Mouse (Mus musculus) layer of hippocampus, adult 2 months (tissue): ENCODE data around the gene Clec4a2. TPM values are rescaled to one million over a fixed set of nuclear protein-coding genes. Genes with fewer than 3 reads are reported as not detected.
A peak's percentile ranks its signal among the peaks of the same experiment; 100 is the strongest.
"Not testable (repeated sequence)": the region's sequence is repeated elsewhere in the genome, so short reads cannot be mapped to it uniquely, and the experiment has no call there.

Experiments used
- DNase-seq, 2 experiments: peaks; one replicate each; pipeline ENCODE4 v3.0.0; 2022; ENCODE audit warnings: low spot score in 2 of 2
- H3K27ac ChIP-seq: fragments of 200-600 bp; 2 replicates; pipeline ENCODE4 v1.8.1; 2022
- H3K4me3 ChIP-seq: fragments of 200-600 bp; 2 replicates; pipeline ENCODE4 v1.8.1; 2022; ENCODE audit warnings: mild to moderate bottlenecking
- CTCF ChIP-seq: fragments of 200-600 bp; conservative IDR thresholded peaks from 2 replicates; pipeline ENCODE4 v1.8.1; 2022; ENCODE audit warnings: antibody characterized with exemption, mild to moderate bottlenecking, moderate library complexity
- long read RNA-seq, 2 experiments: library from polyadenylated mRNA; stranded (forward); transcript quantifications; one replicate each; pipeline ENCODE4 v2.0.0; 2021; ENCODE audit warnings: borderline mapping rate in 2 of 2
- total RNA-seq, 2 experiments: library from RNA; stranded (reverse); gene quantifications; 2 replicates each; pipeline ENCODE4 v1.2.3; 2021

The Clec4a2 gene
- 1 to 10 TPM; 1.1 to 2.8 TPM for total RNA-seq
- long read RNA-seq, experiment 1 = 0 reads
- long read RNA-seq, experiment 2, partial matches to known transcripts = 0 of 4 reads
- long read RNA-seq, experiment 2, other reads (novel, unspliced or antisense) = 2 of 4 reads

DNA sequence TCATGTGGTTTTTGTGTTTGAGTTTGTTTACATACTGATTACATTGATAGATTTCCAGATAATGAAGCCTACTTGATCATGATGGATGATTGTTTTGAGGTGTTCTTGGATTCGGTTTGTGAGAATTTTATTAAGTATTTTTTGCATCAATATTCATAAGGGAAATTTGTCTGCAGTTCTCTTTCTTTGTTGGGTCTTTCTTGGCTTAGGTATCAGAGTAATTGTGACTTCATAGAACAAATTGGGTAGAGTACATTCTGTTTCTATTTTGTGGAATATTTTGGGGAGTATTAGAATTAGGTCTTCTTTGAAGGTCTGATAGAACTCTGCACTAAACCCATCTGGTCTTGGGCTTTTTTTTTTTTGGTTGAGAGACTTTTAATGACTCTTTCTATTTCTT is at the start of gene Clec4a2:
TSS of gene Clec4a2 (plus strand) at position 301 of the 400 bp plus-strand sequence.
- not testable (repeated sequence) for H3K27ac ChIP-seq, DNase-seq, H3K4me3 ChIP-seq

GRCm38 (mm10) chr6:123095125-123095843 is 10.9 kb upstream of the Clec4a2 start:
- no peak for TF ChIP-seq CTCF
- Histone ChIP-seq H3K4me3 (no peak overlapping the region), H3K27ac (no peak overlapping the region)
- DNase-seq = no peak

- H3K27ac ChIP-seq = peak overlapping the region; percentile 11; the same call in 1 of the 2 replicates
- 0 out of 2 replicates have a peak overlapping the region, but pooled peaks have one; percentile 1 for H3K4me3 ChIP-seq
- no peak for DNase-seq
- no peak for TF ChIP-seq CTCF
Measured at GRCm38 (mm10) chr6:123123195-123123594, 17.0 kb downstream of the Clec4a2 start.

- H3K27ac ChIP-seq = no peak overlapping the region
- no peak overlapping the region for H3K4me3 ChIP-seq
- DNase-seq = no peak
- TF ChIP-seq CTCF = no peak
Measured at GRCm38 (mm10) chr6:123127173-123127572, 20.9 kb downstream of the Clec4a2 start.

- not testable (repeated sequence) for H3K27ac ChIP-seq, DNase-seq, H3K4me3 ChIP-seq
Measured at GRCm38 (mm10) chr6:123137766-123138526, 31.7 kb downstream of the Clec4a2 start.

GRCm38 (mm10) chr6:123170106-123170505 is 63.9 kb downstream of the Clec4a2 start:
- Histone ChIP-seq H3K27ac (no peak overlapping the region), H3K4me3 (no peak overlapping the region)
- DNase-seq = no peak
- no peak for TF ChIP-seq CTCF

DNA sequence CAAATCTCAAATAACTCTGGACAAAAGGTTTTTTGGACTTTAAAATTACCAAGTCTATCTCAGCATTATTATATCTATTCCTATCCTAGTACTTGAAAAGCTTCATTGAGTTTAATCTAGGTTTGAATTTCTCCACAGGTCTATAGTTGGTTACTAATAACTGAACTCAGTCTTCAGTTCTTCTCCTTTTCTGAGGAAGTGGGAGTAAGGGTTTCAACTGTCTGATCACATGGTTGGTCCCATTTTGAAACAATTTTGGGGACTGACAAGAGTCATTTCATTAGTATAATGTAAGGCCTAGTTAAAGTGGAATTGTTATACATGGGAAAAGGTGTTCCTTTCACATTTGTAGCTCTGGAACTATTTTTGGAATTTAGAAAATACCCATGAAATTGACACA is 64.8 kb downstream of the Clec4a2 start:
- no peak for TF ChIP-seq CTCF
- H3K27ac ChIP-seq = no peak overlapping the region
- DNase-seq = no peak
- no peak overlapping the region for H3K4me3 ChIP-seq

DNA sequence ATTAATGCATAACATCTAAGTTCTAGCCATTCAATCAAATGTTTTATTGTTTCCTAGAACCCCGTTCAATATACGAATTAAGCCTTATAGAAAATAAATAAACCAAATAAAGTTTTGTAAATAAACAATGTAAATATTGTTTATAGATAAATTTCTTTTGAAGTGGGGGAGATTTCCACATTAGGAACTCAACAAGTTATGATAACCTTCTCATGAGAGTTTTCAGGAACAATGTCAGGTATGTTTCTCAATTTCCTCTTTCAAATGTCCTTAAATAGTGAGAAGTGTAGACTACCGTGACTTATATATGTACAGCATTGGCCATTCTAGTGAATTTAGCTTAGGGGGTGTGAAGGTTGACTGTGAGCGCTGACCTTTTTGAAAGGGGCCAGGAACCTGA is 66.4 kb downstream of the Clec4a2 start, which contains the start of gene Clec4b2:
TSS of gene Clec4b2 (plus strand) at position 301 of the 400 bp plus-strand sequence.
- no peak for TF ChIP-seq CTCF
- no peak for DNase-seq
- H3K27ac ChIP-seq = no peak within 1 kb of the TSS
- no peak within 1 kb of the TSS for H3K4me3 ChIP-seq

- Histone ChIP-seq H3K27ac (no peak overlapping the region), H3K4me3 (no peak overlapping the region)
- no peak for TF ChIP-seq CTCF
- no peak for DNase-seq
Measured at GRCm38 (mm10) chr6:123175549-123175948, 69.3 kb downstream of the Clec4a2 start.

GRCm38 (mm10) chr6:123184862-123185261 is 78.6 kb downstream of the Clec4a2 start:
- H3K4me3 ChIP-seq, H3K27ac ChIP-seq: not testable (repeated sequence)
- peak in 1 of 2 experiments; percentile 1 for DNase-seq
- peak; percentile 56 for TF ChIP-seq CTCF

Other genes starting within 250 kb of the Clec4a2 start
- 100 to 1,000 TPM; 201 to 210 TPM for gene Necap1, start 232.0 kb upstream of the Clec4a2 start, total RNA-seq
- under 1 TPM; 0.22 to 0.61 TPM for gene Clec4a1, start 184.6 kb upstream of the Clec4a2 start, total RNA-seq
- gene Clec4a3, start 153.9 kb upstream of the Clec4a2 start, total RNA-seq = under 1 TPM; 0.37 to 0.38 TPM
- not detected for gene Clec4a4, start 116.1 kb upstream of the Clec4a2 start, total RNA-seq
- not detected for gene Clec4b1, start 56.5 kb upstream of the Clec4a2 start, total RNA-seq
- gene Clec4b2, start 66.5 kb downstream of the Clec4a2 start, total RNA-seq = not detected
- not detected for gene Clec4n, start 123.4 kb downstream of the Clec4a2 start, total RNA-seq
- gene Clec4d, start 155.7 kb downstream of the Clec4a2 start, total RNA-seq = not detected
- not detected for gene Clec4e, start 183.4 kb downstream of the Clec4a2 start, total RNA-seq
- not detected for gene Vmn2r19, start 201.9 kb downstream of the Clec4a2 start, total RNA-seq